Mouse (Mus musculus) bone marrow, adult 2 months (tissue): ENCODE measurements around the gene Tmc8. TPM values are rescaled to one million over a fixed set of nuclear protein-coding genes. Genes with fewer than 3 reads are reported as not detected.

Source experiments
- H3K27ac ChIP-seq: fragments of 200-500 bp; 2 replicates; pipeline ENCODE4 v1.5.1; 2012; ENCODE audit warnings: low read depth, mild to moderate bottlenecking, control low read depth, inconsistent platforms, low read length; ENCODE audit not compliant: control insufficient read depth, poor library complexity, insufficient read depth
- H3K4me1 ChIP-seq: fragments of 200-500 bp; 2 replicates; pipeline ENCODE4 v1.6.1; 2011; ENCODE audit warnings: low read length; ENCODE audit not compliant: control insufficient read depth, insufficient read depth
- H3K4me3 ChIP-seq: fragments of 200-500 bp; replicated peaks from 2 replicates; pipeline ENCODE3; 2011; ENCODE audit warnings: mild to moderate bottlenecking, low read depth, low read length, control low read depth; ENCODE audit not compliant: control insufficient read depth
- CTCF ChIP-seq: fragments of 200-500 bp; IDR thresholded peaks from 2 replicates; pipeline ENCODE4 v1.5.1; 2011; ENCODE audit warnings: low read length, control low read depth; ENCODE audit not compliant: control insufficient read depth, insufficient read depth
- POLR2A ChIP-seq: fragments of 200-500 bp; IDR thresholded peaks from 2 replicates; pipeline ENCODE4 v1.6.1; 2011; ENCODE audit warnings: low read depth, mild to moderate bottlenecking, control low read depth, low read length, borderline replicate concordance; ENCODE audit not compliant: control insufficient read depth
- WGBS: fragments of 180-500 bp; shearing (Covaris S2); methylation state at CpG from one replicate; pipeline ENCODE4 v1.1.7; 2018; 5-methylcytosine and 5-hydroxymethylcytosine counted together
- polyA plus RNA-seq: library from polyadenylated mRNA; stranded (reverse); fragments of >200 nt; gene quantifications from 2 replicates; pipeline ENCODE4 v1.2.4, GENCODE M21; 2011; ENCODE audit warnings: low replicate concordance; ENCODE audit not compliant: missing spikeins, insufficient read depth, insufficient read length

Tmc8 gene
- polyA plus RNA-seq, 1 experiment = 51.1 TPM

DNA sequence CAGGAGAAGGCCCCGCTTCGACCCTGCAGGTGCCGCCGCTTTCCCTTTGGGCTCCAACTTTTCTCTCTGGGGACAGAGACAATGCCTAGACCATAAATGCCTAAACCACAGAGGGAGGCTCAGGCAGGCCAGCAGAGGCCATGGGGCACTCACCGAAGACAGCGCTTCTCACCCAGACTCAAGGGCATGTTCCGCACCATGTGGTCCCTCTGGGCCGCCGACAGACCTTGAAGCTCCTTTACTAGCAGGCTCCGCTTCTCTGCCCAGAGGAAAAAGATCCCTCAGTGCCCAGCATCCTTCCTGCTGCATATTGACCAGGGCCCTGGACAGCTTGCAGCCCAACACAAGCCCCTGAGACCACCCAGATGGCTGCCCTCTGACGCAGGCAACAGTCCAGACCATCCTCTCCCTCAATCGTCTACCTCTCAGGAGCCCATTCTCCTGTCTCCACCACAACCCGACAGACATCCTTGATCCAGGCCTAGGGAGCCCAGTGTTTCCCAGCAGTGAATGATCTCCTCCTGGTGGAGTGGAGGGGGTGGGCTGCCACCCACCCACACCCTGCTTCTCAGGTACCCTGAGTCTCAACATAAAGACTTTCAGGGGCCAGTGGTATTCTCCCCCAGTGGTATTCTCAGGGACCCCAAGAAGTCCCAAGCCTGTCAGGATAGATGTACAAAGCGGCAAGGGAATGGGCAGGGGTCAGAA lies 5.6 kb upstream of the Tmc8 start:
- TF ChIP-seq CTCF = no peak
- no peak; the same call in 1 of the 2 replicates for TF ChIP-seq POLR2A
- H3K27ac ChIP-seq = peak overlapping the region; percentile 1
- WGBS = 93% methylated on average over 14 of the region's 14 CpGs
- H3K4me1 ChIP-seq = peaks cover 13% of the 10 kb centered on the region
- no peak overlapping the region for H3K4me3 ChIP-seq

- H3K4me3 ChIP-seq = peak overlapping the region; percentile 11
- peak overlapping the region; percentile 86 for H3K27ac ChIP-seq
- 42% methylated on average over 5 of the region's 5 CpGs for WGBS
- TF ChIP-seq POLR2A (no peak), CTCF (no peak)
- H3K4me1 ChIP-seq = peaks cover 11% of the 10 kb centered on the region
These were observed 4.8 kb upstream of the Tmc8 start for GRCm38 (mm10) chr11:117777111-117777510.

- Histone ChIP-seq H3K27ac (peak overlapping the region; percentile 86), H3K4me1 (peaks cover 11% of the 10 kb centered on the region), H3K4me3 (no peak overlapping the region)
- 89% methylated on average over 11 of the region's 11 CpGs for WGBS
- no peak for TF ChIP-seq POLR2A
- no peak for TF ChIP-seq CTCF
These were observed 3.8 kb upstream of the Tmc8 start for GRCm38 (mm10) chr11:117778031-117778430.

DNA sequence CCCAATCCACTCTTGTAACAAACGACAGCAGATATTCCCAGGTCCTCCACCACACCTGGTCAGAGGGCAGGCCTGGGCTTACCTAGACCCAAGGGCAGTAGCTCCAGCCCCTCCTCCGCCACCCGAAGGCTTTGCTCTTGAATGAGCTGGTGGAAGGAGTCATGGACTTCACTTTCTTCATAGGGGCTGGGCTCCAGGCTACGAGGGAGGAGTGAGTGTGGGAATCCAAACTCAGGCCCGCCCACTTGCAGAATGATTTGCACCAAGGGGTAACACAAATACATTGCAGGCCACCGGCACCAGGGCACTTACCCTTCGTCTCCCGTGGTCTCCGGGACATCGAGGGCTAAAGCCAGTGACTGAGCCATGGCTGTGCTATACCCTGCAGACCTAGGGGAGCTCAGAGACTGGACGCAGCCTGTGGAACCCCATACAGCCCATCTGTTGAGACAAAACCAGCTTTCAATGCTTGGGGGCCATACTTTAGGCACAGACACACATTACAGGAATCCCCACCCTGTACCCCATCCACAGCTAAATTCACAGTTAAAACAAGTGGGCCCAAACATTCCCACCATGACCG lies 2.9 kb upstream of the Tmc8 start:
- WGBS = 21% methylated on average over 12 of the region's 12 CpGs
- Histone ChIP-seq H3K27ac (peak overlapping the region; percentile 93), H3K4me3 (peak overlapping the region; percentile 91), H3K4me1 (peaks cover 9% of the 10 kb centered on the region)
- TF ChIP-seq POLR2A = no peak
- TF ChIP-seq CTCF = no peak

- TF ChIP-seq CTCF (peak; percentile 1; the same call in 1 of the 2 replicates), POLR2A (peak; percentile 79; the same call in 1 of the 2 replicates)
- Histone ChIP-seq H3K4me3 (peak overlapping the region; percentile 91), H3K4me1 (peaks cover 6% of the 10 kb centered on the region; the same call in 1 of the 2 replicates), H3K27ac (peak overlapping the region; percentile 93)
- under 1% methylated on average over 38 of the region's 38 CpGs for WGBS
These were observed 2.3 kb upstream of the Tmc8 start for GRCm38 (mm10) chr11:117779434-117780198.

DNA sequence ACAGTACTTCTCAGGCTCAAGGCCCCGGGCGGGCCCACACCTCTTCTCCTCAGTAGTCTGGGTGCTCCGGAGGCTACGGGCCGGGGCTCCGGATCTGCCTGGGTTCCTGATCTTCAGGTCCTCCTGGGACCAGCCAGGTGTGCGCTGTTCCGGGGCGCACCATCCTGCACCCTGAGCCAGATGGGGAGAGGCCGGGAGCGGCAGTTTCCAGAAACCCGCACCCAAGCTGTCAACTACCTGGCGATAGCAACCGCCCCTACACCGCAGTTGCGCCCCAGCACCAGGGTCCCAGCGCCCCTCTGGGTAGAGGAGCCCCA lies 1.7 kb upstream of the Tmc8 start:
- under 1% methylated on average over 17 of the region's 17 CpGs for WGBS
- peak overlapping the region; percentile 91 for H3K4me3 ChIP-seq
- TF ChIP-seq POLR2A (no peak), CTCF (no peak)
- H3K4me1 ChIP-seq = peaks cover 6% of the 10 kb centered on the region; the same call in 1 of the 2 replicates
- H3K27ac ChIP-seq = peak overlapping the region; percentile 93

DNA sequence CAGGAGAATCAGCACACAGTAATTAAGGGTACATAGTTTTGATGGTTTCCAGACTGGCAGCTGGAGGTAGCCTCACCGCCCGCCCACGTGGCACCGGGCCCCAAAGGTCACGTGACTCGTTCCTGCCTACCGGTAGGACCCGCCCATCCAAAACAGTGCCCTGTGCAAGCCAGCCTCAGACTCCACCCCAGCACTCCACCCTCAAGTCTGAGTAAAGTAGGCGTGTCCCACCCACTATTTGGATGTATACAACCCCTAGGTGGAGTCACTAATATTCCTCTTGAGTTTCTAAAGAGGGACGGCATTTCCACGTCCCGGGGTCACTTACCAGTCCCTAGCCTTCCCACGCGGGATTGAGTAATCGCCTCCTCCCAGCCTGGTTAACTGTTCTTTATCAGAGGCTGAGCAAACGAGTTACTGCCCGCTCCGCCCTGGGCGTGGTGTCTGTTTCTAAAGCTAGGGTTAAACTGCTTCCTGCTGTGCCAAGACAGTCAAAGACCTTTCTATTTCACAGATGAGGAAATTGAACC lies 1.2 kb upstream of the Tmc8 start:
- TF ChIP-seq POLR2A = peak; percentile 70
- 0 out of 2 replicates have a peak, but pooled peaks have one; percentile 1 for TF ChIP-seq CTCF
- peak overlapping the region; percentile 93 for H3K27ac ChIP-seq
- peak overlapping the region; percentile 91 for H3K4me3 ChIP-seq
- under 1% methylated on average over 19 of the region's 19 CpGs for WGBS
- peaks cover 6% of the 10 kb centered on the region; the same call in 1 of the 2 replicates for H3K4me1 ChIP-seq

DNA sequence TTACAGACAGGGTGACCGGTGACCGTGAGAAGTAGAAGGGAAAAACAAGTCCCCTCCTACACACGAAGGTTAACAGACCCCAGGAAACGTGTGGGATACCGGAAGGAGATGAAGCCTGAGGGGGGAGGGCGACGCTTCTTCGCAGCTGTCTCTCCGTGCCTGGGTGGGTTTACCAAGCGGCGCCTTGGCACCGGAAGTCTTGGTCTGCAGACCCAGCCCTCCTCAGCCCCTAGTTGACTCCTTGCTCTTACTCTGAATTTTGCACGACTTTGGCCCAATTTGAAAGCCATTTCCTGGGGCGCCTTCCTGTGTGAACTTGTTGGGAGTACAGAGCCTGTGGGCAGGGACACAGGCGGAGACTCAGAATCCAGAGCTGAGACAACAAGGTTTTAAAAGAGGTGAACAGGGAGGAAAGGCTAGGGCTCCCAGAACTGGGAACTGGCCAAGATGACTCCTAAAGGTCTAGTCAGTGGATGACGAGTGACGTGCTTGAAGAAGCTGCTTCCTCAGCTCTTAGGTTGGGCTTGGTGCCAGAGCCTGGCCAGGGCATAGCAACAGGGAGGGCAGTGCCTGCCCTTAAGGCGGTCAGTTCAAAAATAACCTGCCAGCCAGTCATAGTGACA lies 566 bp upstream of the Tmc8 start:
- WGBS = under 1% methylated on average over 18 of the region's 18 CpGs
- H3K4me1 ChIP-seq = peaks cover 4% of the 10 kb centered on the region; the same call in 1 of the 2 replicates
- H3K27ac ChIP-seq = peak overlapping the region; percentile 93
- TF ChIP-seq POLR2A = no peak; the same call in 1 of the 2 replicates
- no peak for TF ChIP-seq CTCF
- peak overlapping the region; percentile 91 for H3K4me3 ChIP-seq
